Mouse (Mus musculus): ENCODE results near the gene C330007P06Rik.

- TF ChIP-seq EP300 (IDR thresholded peaks at IDR 0.05; ENCODE audit: low read length), result no peak
- no peak for TF ChIP-seq E2F4 (IDR thresholded peaks at IDR 0.05; ENCODE audit: insufficient replicate concordance, low read depth, low read length)
- TF ChIP-seq MYC (IDR thresholded peaks at IDR 0.05; ENCODE audit: low read depth, low read length), result peak; percentile 41
- TF ChIP-seq CHD2 (IDR thresholded peaks at IDR 0.05; ENCODE audit: low read length), result peak; percentile 19; the same call in 1 of the 2 replicates
- peak; percentile 70 for TF ChIP-seq POLR2A (IDR thresholded peaks at IDR 0.05; ENCODE audit: low read depth, low read length)
- peak; percentile 43; the same call in 1 of the 2 replicates for TF ChIP-seq KAT2A (IDR thresholded peaks at IDR 0.05; ENCODE audit: insufficient replicate concordance, low read length)
- TF ChIP-seq NELFE (IDR thresholded peaks at IDR 0.05; ENCODE audit: low read depth, low read length), result peak; percentile 66; the same call in 1 of the 2 replicates
- peak in 1 of 2 experiments; percentile 68; a peak in 2 of 4 replicates for TF ChIP-seq CTCF (conservative IDR thresholded peaks at IDR 0.05 in 1 of 2, IDR thresholded peaks at IDR 0.05 in 1 of 2; ENCODE audit: low read depth in 2 of 2, low read length in 2 of 2)
- TF ChIP-seq NRF1 (IDR thresholded peaks at IDR 0.05; ENCODE audit: low read depth, low read length), result no peak
Observed at GRCm38 (mm10) chrX:36807360-36808317, 66.3 kb downstream of the C330007P06Rik start.

All from CH12.LX (cell line).